Mouse (Mus musculus) left cerebral cortex, adult 9 months (tissue): ENCODE data around the gene Olfr921.

Source experiments
- DNase-seq, 2 experiments: peaks; one replicate each; pipeline ENCODE4 v3.0.0; 2022; ENCODE audit warnings: low spot score in 2 of 2

Olfr921 gene

DNA sequence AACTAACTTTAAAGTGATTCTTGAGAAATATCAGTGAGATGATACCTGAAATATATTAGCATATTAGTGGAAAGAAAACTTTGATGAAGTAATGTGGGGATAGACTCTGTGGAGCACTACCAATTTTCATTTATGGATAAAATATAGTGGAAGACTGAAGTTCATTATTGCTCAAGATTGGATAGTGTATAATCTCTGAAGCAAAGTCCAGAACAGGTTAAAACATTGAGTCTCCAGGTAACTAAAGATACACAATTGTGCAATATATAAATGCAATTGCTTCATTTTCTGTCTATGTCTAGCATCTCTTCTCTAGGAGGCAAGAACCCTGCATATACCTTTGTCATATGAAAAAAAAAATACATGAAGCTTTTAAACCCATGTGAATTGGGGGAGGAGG is at the start of gene Olfr921:
TSS of gene Olfr921 (plus strand) at position 301 of the 400 bp plus-strand sequence.
- no peak for DNase-seq

DNA sequence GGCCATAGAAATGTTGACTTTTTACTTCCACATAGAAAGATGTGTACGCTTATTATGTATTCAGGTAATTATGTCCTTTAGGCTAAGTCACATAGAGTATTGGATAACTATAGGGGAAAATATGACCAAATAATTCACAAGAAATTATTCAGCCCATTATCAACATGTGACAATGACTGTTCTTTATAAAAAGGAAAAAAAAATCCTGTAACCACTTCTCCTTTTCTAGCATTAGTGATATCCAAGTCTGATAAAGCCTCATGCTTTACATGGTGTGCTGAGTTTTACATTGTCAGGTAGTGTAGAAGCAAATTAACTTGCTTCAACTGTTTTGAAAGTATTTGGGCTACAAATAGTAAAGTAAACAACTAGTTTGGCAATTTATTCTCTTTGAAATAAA is 48.8 kb upstream of the Olfr921 start:
- DNase-seq, result no peak

DNA sequence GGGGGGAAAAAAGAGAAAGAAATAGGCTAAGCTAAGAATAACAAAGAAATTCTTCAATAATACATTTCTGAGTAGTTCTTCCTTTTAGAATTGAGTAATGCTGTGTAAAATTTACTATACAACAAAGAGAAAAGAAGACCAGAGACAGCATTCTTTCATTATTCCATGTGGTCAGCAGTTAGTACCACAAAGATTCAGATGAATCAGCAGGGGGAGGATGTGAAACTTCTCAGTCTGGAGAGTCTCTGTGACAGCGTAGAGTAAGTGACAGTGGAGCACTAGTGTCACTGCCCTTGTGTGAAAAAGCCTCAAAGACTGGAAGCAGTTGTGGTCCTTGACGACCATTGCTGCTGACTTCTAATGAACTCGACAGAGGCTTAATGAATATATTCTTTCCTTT is 44.6 kb upstream of the Olfr921 start:
- DNase-seq, result no peak

DNA sequence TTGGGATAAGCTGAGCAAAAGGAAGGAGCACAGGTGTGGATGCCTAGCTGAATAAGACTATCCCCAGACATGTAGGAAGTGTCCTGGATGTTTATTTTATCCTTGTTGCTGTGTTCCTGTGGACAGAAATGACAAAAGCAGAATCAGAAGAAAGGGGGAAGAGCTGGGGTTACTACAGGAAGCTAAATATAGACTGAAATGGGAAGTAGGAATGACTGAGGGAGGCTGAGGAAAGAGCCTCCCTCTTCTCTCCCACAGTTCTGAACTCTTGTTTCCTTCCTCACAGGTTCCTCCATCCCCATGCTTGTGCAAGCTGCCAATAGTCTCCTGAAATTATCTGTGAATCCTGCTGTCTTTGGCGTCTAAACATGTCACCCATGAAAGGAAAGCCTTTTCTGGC is 31.5 kb upstream of the Olfr921 start:
- no peak for DNase-seq

DNA sequence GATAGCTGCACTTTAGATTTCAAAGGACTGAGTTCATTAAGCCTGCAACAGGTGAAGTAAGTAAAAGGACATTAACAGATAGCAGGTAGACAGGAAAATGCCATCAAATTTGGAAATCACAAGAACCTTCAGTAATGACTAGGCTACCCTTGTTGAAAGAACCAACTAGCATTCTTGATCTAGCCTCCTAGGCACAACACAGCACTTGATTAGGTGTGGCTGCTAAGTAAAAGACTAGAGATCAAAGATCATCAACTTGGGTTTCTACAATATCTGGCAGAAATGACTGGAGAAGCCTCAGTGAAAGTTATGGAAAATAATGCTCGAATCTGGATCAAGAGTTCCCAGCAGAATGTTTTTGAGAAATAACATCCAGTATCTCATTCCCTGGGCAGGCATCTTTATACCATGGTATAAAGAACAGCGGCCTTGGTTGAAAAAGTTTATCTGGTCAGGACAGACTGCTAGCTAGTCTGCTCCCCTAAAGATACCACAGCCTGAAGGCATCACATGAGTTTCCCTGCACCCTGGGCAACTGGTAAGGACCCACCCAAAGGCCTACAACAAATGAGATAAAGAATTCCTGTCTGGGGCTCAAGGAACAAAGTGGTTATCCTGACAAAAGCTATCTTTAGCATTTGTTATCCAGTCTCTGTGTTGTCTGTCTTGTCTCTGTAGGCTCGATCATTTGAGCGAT is 28.1 kb upstream of the Olfr921 start:
- no peak for DNase-seq

DNA sequence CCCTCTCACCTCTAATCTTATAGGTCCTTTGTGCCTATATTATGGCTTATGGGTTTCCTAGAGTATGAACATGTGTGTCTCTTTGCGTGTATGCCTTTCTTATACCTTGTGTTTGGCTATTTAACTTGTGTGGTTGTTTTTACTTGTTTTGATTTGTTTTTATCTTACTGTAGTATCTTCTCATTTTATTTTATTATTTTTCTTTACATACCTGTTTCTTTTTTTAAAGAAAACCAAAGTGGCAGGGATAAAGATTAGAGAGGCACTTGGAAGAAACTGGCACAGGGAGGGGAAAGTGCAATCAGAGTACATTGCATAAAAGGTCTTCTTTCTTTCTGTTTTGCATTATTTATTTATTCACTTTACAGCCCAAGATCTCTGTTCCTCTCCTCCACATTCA is 20.9 kb upstream of the Olfr921 start, which contains the start of gene Olfr920:
TSS of gene Olfr920 (plus strand) at position 301 of the 400 bp plus-strand sequence.
- DNase-seq, result no peak

DNA sequence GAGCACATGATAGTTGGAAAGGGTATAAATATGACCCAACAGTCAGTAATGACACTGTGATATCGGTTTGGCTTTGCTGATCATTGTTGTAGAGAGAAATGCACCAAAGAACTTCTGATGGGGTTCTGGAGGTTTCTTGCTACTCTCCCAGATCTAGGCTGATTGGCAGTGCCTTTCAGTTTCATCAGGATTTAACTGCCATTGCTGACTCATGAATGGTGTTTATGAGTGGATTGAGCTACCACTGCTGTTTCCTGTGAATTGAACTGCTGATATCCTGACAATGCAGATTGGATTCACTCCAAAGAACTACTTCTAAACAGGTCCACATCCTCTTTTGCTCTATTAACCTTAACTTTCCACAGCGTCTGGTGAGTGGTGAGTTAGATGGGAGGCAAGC is 19.8 kb downstream of the Olfr921 start:
- no peak for DNase-seq

DNA sequence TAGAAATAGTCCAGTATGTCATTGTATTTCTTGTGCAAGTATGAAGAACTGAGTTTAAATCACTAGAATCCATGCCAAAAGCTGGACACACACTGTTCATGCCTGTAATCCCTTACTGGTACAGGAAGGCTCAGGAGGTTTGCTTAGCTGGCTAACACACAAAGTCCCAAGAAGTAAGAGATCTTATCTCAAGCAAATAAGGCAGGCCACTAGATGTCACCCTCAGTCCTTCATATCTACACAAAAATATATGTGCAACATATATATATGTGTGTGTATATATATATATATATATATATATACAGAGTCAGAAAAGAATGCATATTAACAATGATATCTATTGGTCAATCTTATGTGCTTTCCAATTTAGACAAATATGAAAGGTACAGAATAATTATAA is 32.8 kb downstream of the Olfr921 start:
- DNase-seq, result peak in 1 of 2 experiments; percentile 18

DNA sequence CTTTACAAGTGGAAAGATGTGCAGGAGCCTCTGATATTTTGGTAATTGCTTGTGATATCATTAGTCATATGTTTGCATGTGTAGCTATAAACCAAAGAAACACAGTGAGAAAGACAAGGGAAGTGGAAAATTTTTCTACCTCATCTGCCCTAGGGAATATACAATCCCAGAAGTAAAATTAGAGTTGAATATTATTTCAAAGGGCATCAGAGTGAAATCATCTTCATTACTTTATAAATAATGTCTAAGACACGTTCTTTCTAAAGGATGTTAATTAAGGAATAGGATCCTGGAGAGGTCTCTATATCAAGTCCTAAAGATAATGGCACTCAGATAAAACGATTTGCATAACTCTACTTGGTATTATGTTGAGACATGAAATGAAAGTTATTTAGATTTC is 41.4 kb downstream of the Olfr921 start, which contains the start of gene Olfr922:
TSS of gene Olfr922 (plus strand) at position 301 of the 400 bp plus-strand sequence.
- DNase-seq, result no peak

DNA sequence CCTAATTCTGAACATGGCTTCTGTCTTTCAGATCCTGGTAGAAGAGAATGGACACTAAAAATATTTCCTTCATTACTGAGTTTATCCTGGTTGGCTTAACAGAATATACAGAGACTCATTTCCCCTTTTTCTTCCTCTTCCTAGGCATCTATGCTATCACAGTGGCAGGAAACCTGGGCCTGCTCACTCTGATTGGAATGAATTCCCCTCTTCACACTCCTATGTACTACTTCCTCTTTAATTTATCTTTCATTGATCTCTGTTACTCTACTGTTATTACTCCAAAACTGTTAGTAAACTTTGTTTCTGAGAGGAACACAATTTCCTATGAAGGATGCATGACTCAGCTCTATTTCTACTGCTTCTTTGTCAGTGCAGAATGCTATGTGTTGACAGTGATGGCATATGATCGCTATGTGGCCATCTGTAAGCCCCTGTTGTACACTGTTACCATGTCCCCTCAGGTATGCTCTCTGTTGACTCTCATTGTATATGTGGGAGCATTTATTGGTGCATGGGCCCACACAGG is 42.7 kb downstream of the Olfr921 start:
- no peak for DNase-seq

DNA sequence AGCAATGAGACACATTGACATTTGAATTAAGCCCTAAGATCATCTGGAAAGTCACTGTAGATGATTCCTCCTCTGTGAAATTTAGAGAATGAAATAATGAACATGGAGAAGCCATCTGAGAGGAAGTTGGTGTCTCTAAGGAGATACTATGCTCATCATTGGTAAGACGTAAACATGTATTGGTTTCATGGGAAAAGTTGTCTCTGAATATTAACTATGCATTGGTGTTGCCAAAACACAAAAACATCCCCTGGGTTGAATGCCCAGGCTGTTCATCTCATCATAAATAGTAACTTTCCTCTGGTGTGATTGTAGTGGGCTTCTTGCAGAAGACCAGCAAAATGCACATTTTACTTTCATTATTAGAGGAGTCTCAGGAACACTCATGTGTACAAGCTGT is 53.4 kb downstream of the Olfr921 start, which contains the start of gene Olfr923:
TSS of gene Olfr923 (plus strand) at position 301 of the 400 bp plus-strand sequence.
- no peak for DNase-seq
